Mouse (Mus musculus): Measurements from ENCODE around the gene Sec14l2.

The Sec14l2 gene

GRCm38 (mm10) chr11:4062981-4063380 lies 60.2 kb downstream of the Sec14l2 start:
- CTCF ChIA-PET, result interaction anchor here in 3 of 4 experiments (0.9 to 2.7 kb wide), 3 partner anchors 9 to 17 kb away, joined by 4 to 7 read pairs (median 6); no protein-coding TSS in a partner anchor

GRCm38 (mm10) chr11:4062523-4062922 lies 60.7 kb downstream of the Sec14l2 start:
- ChIA-PET CTCF (interaction anchor here in 2 of 4 experiments (0.7 to 2.7 kb wide), 3 partner anchors 9 to 17 kb away, joined by 3 to 6 read pairs (median 4); no protein-coding TSS in a partner anchor), POLR2A (no interaction called here)

More at GRCm38 (mm10) chr11:4062981-4063380, 60.2 kb downstream of the Sec14l2 start:
- POLR2A ChIA-PET, result interaction anchor here in 1 of 4 experiments (0.6 kb wide), 1 partner anchor 208 kb away, joined by 9 read pairs; no protein-coding TSS in a partner anchor

GRCm38 (mm10) chr11:4060866-4061575 lies 62.2 kb downstream of the Sec14l2 start:
- ChIA-PET CTCF (interaction anchor here in 2 of 4 experiments (0.8 to 2.1 kb wide), 5 partner anchors 19 to 198 kb away, joined by 3 to 10 read pairs (median 3); partner anchors contain the start of gene Rnf215 (in 1 of the 2)), POLR2A (interaction anchor here in 3 of 4 experiments (0.6 to 1.7 kb wide), 6 partner anchors 16 to 130 kb away, joined by 3 to 5 read pairs (median 3); partner anchors contain the start of genes Mtfp1 (in 1 of the 3) and Pes1 (in 1 of the 3))

- CTCF ChIA-PET, result interaction anchor here (0.5 to 5.4 kb wide), 54 partner anchors 8 to 885 kb away, joined by 3 to 61 read pairs (median 4); partner anchors contain the start of genes Sec14l2 (in 3 of the 4), Sec14l3 (in 2 of the 4), Castor1 (in 1 of the 4) and Rnf215 (in 1 of the 4)
- POLR2A ChIA-PET, result interaction anchor here in 3 of 4 experiments (0.8 to 1.1 kb wide), 5 partner anchors 9 to 166 kb away, joined by 3 to 6 read pairs (median 3); partner anchors contain the start of gene Sec14l4 (in 1 of the 3)
Measured at GRCm38 (mm10) chr11:4053586-4053985, 69.6 kb downstream of the Sec14l2 start.

- CTCF ChIA-PET, result interaction anchor here in 2 of 4 experiments (0.6 to 1.1 kb wide), 3 partner anchors 13 to 59 kb away, joined by 3 to 5 read pairs (median 3); no protein-coding TSS in a partner anchor
- POLR2A ChIA-PET, result interaction anchor here in 1 of 4 experiments (1.0 kb wide), 1 partner anchor 45 kb away, joined by 3 read pairs; no protein-coding TSS in a partner anchor
Measured at GRCm38 (mm10) chr11:4048438-4048837, 74.8 kb downstream of the Sec14l2 start.

- ChIA-PET CTCF (interaction anchor here in 2 of 4 experiments (0.6 to 1.2 kb wide), 3 partner anchors 13 to 58 kb away, joined by 3 to 6 read pairs (median 3); no protein-coding TSS in a partner anchor), POLR2A (interaction anchor here in 2 of 4 experiments (0.6 to 1.0 kb wide), 5 partner anchors 44 to 287 kb away, joined by 3 to 4 read pairs (median 3); no protein-coding TSS in a partner anchor)
Measured at GRCm38 (mm10) chr11:4047766-4048165, 75.4 kb downstream of the Sec14l2 start.
